Comparison of ENCODE assay signal across 27 mouse cellular contexts in the genomic region with DNA sequence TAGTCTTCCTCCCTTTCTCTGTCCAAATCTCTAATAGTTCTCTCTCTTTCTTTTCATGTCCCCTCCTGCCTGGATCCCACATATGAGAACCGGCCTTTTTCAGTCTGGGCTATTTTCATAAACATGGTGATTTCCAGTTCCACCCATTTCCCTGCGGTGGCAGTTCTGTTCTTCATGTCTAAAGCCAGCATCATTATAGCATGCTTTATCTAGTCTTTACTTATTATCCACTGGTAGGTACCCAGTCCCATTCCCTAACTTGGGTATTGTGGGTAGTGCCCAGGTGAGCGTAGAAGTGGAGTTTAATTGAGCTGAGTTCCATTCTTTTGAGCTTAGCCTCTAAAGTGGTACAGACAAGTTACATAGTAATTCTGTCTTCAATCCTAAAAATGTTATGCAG.
"Had no signal": no experiment of that assay in that cellular context is flagged by ENCODE, and none has a peak within 500 bp of the region (broad histone marks: within the 10 kb centered on the region; RNA-seq: fewer than 3 reads in every experiment).

No protein-coding gene starts in this region.

- H3K4me3 ChIP-seq: embryonic facial prominence, embryonic 10.5 days; embryonic facial prominence, embryonic 12.5 days; embryonic facial prominence, embryonic 13.5 days; embryonic facial prominence, embryonic 15.5 days; erythroblast, embryonic 14.5 days; forebrain, embryonic 10.5 days; forebrain, embryonic 12.5 days; forebrain, embryonic 13.5 days; forebrain, embryonic 15.5 days; gastrocnemius, adult 2 months; heart, adult 2 months had no signal

- H3K4me1 ChIP-seq: embryonic facial prominence, embryonic 12.5 days; embryonic facial prominence, embryonic 13.5 days; embryonic facial prominence, embryonic 15.5 days; forebrain, embryonic 10.5 days; forebrain, embryonic 12.5 days; forebrain, embryonic 13.5 days; forebrain, embryonic 15.5 days had no signal

- H3K27ac ChIP-seq: embryonic facial prominence, embryonic 10.5 days; embryonic facial prominence, embryonic 12.5 days; embryonic facial prominence, embryonic 13.5 days; embryonic facial prominence, embryonic 15.5 days; forebrain, embryonic 10.5 days; forebrain, embryonic 12.5 days; forebrain, embryonic 13.5 days; forebrain, embryonic 15.5 days; gastrocnemius, adult 2 months; heart, adult 2 months had no signal

- H3K9me3 ChIP-seq: embryonic facial prominence, embryonic 10.5 days; embryonic facial prominence, embryonic 12.5 days; embryonic facial prominence, embryonic 13.5 days; embryonic facial prominence, embryonic 15.5 days; forebrain, embryonic 10.5 days; forebrain, embryonic 12.5 days; forebrain, embryonic 13.5 days; forebrain, embryonic 15.5 days had no signal

- DNase-seq: cerebellum, adult 8-10 months; cerebellum, adult 9-10 months; cerebellum, adult 9-11 months; cerebellum, postnatal 10 days; cerebellum, postnatal 14 days; cerebellum, postnatal 25 days; cerebellum, postnatal 36 days; embryo, embryonic 11 days; forebrain, postnatal 0 days; gastrocnemius, adult 2 months; gastrocnemius, postnatal 10 days; gastrocnemius, postnatal 14 days; gastrocnemius, postnatal 25 days; gastrocnemius, postnatal 36 days; heart, adult 18-20 months; heart, adult 2 months had no signal

- H3K4me2 ChIP-seq: embryonic facial prominence, embryonic 12.5 days; embryonic facial prominence, embryonic 13.5 days; embryonic facial prominence, embryonic 15.5 days; forebrain, embryonic 12.5 days; forebrain, embryonic 13.5 days; forebrain, embryonic 15.5 days had no signal

- ATAC-seq: forebrain, embryonic 13.5 days; forebrain, embryonic 14.5 days; forebrain, embryonic 15.5 days; forebrain, embryonic 16.5 days; forebrain, postnatal 0 days had no signal

- H3K27me3 ChIP-seq: embryonic facial prominence, embryonic 12.5 days; embryonic facial prominence, embryonic 13.5 days; embryonic facial prominence, embryonic 15.5 days; forebrain, embryonic 12.5 days; forebrain, embryonic 13.5 days; forebrain, embryonic 15.5 days had no signal

- H3K9ac ChIP-seq: embryonic facial prominence, embryonic 12.5 days; embryonic facial prominence, embryonic 13.5 days; embryonic facial prominence, embryonic 15.5 days; forebrain, embryonic 12.5 days; forebrain, embryonic 13.5 days; forebrain, embryonic 15.5 days; forebrain, postnatal 0 days had no signal
